Comparison of ENCODE assay signal across 8 mouse cellular contexts in genomic region chr10:69872182-69872741, GRCm38 (mm10).
DNase-seq lines count a peak whose midpoint lies in the region; ATAC-seq and TF ChIP-seq lines count a peak whose summit lies in the region.

No protein-coding gene starts in this region.

- H3K4me3 ChIP-seq in intestine, postnatal 0 days (ENCODE audit: low read depth, low read length), result peak overlapping the region; percentile 7; the same call in 1 of the 2 replicates

- no peaks in the 10 kb centered on the region for H3K4me1 ChIP-seq in intestine, postnatal 0 days (replicated peaks; ENCODE audit: control insufficient read depth, insufficient read depth, low read length)

- ATAC-seq in intestine, postnatal 0 days, result peak; percentile 79
- ATAC-seq in erythroid progenitor cell, adult 5-6 weeks (replicated peaks; ENCODE audit: low FRiP score, poor library complexity, severe bottlenecking), result no peak

- 45% methylated on average over 10 of the region's 10 CpGs for WGBS in intestine, postnatal 0 days

- H3K36me3 ChIP-seq in intestine, postnatal 0 days (ENCODE audit: control insufficient read depth, insufficient read depth), result no peaks in the 10 kb centered on the region

- no peaks in the 10 kb centered on the region for H3K27me3 ChIP-seq in intestine, postnatal 0 days (replicated peaks; ENCODE audit: control insufficient read depth, insufficient read depth, low read length)

- H3K9ac ChIP-seq in intestine, postnatal 0 days (ENCODE audit: low read depth, low read length), result no peak overlapping the region

- H3K27ac ChIP-seq in intestine, postnatal 0 days (ENCODE audit: low read depth, low read length), result no peak overlapping the region

- H3K9me3 ChIP-seq in intestine, postnatal 0 days (ENCODE audit: control insufficient read depth), result no peaks in the 10 kb centered on the region

- H3K4me2 ChIP-seq in intestine, postnatal 0 days (replicated peaks; ENCODE audit: low read depth), result peak overlapping the region; percentile 49

- no peak for TF ChIP-seq CTCF in intestine, postnatal 0 days (IDR thresholded peaks at IDR 0.05; ENCODE audit: low read depth)

- peak; percentile 28 to 34 for DNase-seq in urinary bladder, adult 18-20 months (ENCODE audit: low spot score in 2 of 2)
- no peak for DNase-seq in urinary bladder, postnatal 4 days (ENCODE audit: low spot score in 2 of 2)
- DNase-seq in gastrocnemius, adult 8-10 months (ENCODE audit: low spot score in 2 of 2), result peak; percentile 21 to 53
- DNase-seq in urinary bladder, postnatal 25 days (ENCODE audit: low spot score), result peak; percentile 14
- DNase-seq in embryo, embryonic 9.5 days (ENCODE audit: extremely low spot score), result no peak
- no peak for DNase-seq in layer of hippocampus, adult 8-10 months (ENCODE audit: low spot score in 2 of 2)

Comparison
In these comparisons a context has a peak if more than half of its experiments do, and no peak if none do; other contexts are left out.
1. DNase-seq: peak in urinary bladder, adult 18-20 months (2 of 2), gastrocnemius, adult 8-10 months (2 of 2) and urinary bladder, postnatal 25 days (single experiment); none in urinary bladder, postnatal 4 days (0 of 2), embryo, embryonic 9.5 days (single experiment) and layer of hippocampus, adult 8-10 months (0 of 2).